Mouse (Mus musculus) retina, embryonic 14.5 days (tissue): ENCODE results near the gene Cdk12.

Experiments
- DNase-seq: peaks from one replicate; pipeline ENCODE4 v3.0.0-alpha.2; 2015; ENCODE audit warnings: low spot score

Cdk12 gene

DNA sequence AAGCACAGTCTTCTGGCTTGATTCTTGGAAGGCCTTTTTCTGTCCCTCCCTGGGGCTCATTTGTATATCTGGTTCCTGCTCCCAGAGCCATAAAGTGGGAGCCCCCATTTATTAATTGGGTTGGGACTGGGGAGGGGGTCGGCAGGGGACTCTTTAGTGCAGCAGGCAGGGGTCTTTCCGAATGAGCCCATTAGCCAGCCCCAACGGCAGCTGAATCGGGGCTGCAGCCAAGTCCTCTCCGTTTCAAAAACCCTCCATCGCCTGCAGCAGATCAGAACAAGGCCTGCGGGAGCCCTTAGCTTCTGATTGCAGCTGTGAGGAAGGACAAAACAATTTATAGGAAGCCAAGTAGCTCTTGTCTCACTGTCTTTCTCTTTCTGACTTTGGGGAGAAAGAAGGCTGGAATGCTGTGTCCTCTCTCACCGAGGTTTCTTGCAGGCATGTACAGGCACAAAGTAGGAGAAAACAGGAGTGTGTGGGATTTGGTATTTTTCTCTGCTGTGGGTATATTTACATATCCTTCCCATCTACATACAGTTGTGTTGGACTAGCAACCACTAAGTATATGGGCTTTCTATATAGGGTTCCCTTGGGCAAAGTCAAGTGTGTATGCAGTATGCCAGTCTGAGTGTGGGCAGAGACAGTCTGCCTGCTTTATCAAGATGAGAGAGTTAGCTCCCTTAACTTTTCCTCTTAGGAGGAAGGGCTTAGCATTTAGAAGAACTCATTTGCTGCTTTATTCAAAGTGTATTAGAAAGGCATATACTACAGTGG is 58.0 kb downstream of the Cdk12 start:
- no peak for DNase-seq

DNA sequence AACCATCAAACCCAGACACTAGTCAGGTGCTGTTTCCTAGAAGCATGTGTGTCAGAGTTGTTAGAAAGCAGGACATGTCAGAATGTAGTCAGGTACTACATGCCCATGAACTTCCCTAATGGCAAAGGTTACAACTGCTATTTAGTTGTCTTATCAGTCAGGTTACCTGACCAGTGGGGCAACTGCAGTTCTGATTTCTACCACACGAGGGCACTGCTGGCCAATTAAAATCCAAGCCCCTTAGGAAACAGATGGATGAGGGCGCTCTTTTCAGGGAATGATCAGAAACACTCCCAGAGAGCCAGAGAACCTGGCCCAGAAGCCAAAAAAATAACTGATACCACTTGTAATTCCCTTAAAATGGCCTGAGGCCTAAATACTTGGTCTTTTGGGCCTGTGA is 62.2 kb downstream of the Cdk12 start:
- peak; percentile 95 for DNase-seq

DNA sequence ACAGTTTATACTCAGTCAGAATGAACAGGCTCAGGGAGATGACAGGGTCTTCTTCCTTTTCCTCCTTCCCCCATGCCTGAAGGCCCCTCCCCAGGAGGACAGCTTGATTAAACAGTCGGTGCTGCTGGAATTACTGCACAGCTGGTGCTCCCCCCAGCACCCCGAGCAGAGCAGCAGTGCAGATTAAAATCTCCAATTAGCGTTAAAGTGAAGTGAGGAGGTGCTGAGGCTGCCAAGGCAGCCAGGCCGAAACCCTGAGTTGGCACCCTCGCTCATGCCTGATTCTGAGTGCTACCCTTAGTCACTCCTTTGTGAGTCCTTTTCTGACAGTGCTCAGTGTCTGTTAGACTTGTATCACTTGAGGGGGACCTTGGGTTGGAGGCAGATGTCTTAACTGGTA is 63.0 kb downstream of the Cdk12 start:
- DNase-seq: no peak

DNA sequence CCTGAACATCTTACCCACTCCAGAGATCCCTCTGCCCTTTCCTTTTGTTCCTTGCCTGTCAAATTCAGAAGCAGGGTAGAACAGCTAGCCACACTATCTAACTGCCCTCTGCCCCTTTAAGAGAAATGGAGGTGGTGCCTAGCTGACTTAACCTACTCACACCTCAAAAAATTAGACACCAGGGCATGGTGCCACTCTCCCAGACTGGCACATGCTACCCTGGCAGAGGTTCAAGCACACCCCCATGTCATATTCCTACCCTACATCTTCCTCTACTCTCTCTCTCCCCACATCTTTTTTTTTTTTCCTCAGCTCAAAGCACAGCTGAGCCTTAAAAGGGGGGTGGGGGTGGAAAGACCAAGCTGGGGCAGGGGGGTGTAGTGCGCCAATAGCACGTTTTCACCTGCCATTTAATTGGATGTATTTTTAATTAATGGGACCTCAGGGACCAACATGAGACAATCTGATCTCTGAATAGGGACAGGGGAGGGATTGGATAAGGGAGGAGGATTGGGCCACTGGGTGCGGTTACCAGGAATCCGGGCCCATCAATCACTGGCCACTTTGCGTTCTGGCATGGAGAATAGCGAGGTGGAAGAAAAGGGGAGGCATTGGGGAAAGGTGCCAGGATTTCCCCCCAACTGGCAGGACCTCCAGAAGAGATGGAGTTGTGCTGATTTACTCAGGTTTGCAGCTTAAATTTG is 64.0 kb downstream of the Cdk12 start:
- DNase-seq: no peak

DNA sequence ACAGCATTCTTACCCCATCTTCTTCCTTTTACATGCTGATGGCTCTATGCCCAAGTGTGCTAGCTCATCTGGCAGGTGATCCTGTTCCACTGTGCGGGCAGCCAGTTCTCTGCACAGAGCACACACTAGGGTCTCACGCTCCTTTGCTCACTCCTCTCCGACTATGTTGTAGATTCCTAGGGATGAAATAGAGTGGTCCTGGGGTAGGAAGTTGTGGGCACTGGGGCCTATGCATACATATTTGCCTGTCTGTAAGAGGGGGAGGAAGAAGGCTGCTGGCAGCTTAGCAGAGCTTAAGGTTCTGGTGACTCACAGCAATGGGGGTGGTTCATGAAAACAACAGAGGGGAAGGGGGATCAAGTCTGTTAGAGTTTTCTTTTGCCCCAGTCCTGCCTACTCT is 67.2 kb downstream of the Cdk12 start:
- DNase-seq: no peak

DNA sequence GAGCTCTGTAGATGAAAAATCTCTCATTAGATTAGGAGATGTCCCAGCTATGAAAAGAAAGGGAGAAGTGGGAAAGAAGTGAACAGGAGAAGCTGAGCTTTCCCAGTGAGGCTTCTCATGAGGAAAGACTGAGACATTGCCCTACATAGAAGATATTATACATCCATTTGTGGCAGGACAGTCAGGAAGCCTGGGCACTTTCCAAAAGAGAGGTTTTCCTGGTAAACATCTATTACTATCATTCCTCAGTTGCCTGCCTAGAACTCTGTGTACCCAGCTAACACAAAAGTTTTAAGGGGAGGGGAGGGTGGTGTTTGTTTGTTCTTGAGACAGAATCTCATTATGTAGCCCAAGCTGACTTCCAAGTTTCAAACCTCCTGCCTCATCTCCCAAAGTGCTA is 67.6 kb downstream of the Cdk12 start:
- DNase-seq: no peak

DNA sequence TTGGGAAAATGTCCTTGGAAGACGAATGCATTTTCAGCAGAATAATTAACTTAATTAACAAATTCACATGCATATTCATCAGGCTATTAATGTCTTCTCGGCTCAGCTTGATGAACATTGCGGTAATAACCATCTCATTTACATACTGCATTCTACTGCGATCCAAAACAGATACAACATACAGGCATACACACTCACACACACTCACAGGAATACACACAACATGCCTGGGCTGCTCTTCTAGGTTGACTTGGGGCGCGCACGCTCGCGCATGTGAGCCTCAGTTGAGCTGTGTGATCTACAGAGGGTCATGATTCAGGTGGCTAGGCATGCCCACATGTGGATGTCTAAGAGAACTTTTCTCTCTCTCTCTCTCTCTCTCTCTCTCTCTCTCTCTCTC is 80.9 kb downstream of the Cdk12 start:
- no peak for DNase-seq

DNA sequence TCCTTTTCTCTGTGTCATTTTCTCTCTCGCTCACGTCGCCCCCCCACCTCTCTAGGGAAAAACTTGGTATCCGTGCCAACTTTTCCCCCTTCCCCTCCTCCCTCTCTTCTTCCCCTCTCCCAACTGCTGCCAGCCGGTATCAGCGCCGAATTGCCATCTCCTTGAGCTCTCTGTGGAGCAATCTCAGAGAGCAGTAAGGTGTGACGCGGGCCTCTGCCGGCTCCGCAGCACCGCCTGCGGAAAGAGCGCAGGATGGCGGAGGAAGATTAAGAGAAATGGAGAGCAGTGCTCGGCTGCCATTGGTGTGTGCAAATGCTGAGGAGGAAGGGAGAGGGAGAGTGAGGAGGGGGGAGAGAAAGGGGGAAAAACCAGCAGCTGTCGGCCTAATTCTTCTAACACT is 81.4 kb downstream of the Cdk12 start:
- DNase-seq: peak; percentile 47

DNA sequence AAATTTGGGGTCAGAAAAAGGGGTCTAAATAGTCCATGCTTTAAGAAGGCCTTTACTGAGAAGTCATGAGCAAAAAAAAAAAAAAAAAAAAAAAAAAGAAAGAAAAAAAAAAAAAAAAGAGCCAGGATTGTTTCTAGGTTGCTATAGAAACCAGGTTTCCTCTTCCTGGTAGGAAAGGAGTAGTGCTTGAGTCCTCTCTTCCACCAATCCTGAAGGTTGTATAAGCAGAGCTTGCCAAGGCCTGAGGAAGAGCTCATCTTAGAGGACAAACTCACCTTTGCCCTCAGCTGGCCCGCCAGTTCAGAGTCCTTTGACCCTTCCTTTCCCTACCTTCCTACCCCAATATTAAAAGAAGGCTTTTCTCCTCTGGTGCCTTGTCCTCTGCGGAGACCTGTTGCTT is 82.5 kb downstream of the Cdk12 start:
- DNase-seq: no peak

DNA sequence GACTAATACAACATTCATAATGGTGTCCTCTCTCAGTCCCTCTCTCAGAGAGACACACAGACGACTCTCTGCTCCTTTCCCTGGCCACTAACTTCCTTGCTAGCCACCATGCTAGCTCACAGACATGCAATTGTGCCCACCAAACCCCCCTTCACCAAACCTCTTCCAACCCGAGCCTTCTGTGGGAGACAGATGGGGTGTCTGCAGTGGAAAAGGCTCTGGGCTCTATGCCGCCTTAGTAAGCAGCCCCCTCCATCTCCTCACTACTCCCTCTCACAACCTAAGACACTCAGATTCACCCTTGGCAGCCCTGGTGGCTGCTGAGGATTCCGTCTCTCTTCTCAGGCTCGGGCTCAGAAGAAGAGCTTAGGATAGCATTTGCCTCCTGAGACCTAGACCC is 84.7 kb downstream of the Cdk12 start:
- no peak for DNase-seq

DNA sequence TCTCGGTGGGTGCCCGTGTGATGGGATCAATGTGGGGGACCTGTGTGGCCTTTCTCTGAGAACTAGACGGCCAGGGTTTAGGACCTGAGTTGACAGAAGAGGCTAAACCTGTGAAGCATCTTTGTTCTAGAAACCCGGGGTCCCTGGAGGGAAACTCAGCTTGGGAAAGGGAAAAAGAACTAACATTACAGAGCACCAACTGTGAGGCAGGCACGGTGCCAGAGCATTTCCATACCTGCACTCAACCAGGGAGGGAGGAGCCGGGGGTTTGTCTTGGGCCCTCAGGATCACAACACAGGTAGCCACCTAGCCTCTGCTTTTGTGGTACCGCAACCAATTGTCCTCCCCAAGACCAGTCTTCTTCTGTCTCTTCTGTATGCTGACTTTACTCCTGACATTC is 85.1 kb downstream of the Cdk12 start:
- DNase-seq: no peak

DNA sequence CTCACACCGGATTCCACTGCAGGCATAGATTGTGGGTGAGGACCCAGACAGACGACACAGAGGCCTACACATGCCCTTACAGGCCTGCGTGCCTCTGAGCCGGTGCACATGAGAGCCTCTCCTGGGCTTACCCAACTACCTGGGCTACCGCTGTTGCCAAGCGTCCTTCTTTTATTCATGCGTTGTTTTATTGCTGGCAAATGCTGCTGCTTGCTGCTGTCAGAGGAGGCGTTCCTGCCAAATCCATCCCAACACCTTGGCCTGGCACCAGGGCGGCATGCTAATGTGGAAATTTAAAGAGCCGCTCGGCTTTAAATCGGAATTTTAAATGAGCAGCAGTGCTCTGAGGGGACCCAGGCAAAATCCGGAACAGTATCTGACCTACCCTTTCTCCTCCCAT is 87.0 kb downstream of the Cdk12 start:
- DNase-seq: no peak

DNA sequence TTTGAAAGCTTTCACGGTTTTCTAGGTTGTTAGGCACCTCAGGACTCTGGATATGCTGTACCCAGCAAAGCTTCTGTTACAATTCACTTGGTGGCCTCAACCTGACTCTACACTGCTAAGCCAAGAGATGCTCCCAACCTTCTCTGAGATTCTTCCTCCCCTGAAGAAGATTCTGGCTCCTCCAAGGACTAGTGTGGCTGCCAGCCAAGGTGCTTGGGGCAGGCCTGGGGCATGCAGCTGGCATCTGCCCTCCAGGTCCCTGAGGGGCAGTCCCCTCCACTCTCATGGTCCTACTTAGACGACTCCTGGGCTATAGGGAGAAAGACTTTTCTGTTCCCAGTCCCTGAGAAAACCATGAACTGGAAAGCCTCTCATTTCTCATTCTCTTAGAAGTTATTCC is 88.0 kb downstream of the Cdk12 start:
- no peak for DNase-seq

DNA sequence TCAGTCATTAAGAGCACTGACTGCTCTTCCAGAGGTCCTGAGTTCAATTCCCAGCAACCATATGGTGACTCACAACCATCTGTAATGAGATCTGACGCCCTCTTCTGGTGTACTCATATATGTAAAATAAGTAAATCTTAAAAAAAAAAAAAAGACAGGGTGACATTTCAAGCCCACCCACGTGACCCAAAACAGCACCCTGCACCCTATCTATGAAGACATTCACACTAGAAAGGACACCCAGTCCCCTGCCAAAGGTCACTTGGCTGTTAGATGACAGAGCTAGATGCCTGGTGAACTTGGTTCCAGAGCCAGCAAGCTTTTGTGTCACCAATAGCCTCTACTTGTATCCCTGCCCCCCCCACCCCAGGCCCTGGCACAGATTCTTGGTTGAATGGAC is 90.2 kb downstream of the Cdk12 start:
- no peak for DNase-seq

DNA sequence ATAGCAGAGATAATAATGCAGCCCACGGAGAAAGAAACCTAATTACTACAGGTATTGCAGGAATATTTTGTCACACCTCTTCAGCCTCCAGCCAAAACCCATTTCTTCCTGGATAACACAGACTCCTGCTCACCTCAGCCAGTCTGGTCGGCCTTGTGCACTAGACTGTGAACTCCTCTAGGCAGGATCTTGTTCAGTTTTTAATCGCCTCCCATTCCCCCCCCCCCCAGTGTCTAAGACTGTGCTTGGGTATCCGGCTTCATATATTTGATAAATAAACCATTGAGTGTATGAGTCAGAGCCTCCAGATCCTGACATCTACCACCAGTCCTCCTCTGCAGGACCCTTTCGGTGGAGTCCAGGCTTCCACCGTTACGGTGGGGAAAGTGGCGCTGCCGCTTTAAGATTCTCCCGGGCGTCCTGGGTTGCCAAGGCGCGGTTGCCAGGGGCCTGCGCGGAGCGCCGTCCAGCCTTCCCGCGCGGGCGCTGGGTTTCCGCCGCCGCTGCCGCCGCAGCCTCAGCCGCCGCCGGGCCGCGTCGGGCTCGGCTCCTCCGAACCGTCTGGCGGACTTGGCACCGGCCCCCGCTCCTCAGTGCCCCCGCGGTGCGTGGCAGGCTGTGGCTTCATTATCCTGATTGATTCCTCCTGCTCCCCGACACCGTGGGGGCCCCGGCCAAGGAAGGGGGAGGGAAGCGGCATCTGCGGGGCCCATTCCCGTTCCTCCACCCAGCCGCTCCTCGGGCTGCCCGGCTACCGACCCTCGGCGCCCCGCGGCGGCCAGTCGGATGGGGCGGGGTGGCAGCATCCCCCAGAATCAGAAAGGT is 91.5 kb downstream of the Cdk12 start:
- DNase-seq: peak; percentile 86

DNA sequence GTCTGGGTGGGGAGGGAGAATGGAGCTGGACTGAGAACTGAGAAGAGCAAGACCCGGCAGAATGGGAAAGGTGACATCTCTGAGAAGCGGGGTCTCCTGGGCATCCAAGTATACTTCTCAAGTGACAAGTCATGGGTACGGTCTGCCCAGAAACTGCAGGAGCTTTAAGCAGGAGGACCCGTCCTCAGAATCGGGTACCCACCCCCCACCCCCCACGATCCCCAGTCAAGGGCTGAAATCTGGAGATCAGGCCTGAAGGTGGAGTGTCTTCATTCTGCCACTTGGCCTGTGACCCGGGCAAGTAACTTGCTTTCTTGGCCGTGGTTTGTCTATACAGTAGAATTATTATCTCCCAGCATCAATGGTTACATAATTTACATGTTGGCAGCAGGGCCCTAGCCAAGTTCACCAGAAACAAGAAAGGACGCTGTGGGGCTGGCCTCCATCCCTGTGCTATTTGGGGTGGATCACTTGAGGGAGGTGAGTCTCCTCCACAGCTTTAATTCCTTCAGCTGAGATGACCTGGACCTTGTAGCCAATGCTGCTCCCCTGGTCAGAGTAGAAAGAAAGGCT is 92.2 kb downstream of the Cdk12 start:
- peak; percentile 20 for DNase-seq

DNA sequence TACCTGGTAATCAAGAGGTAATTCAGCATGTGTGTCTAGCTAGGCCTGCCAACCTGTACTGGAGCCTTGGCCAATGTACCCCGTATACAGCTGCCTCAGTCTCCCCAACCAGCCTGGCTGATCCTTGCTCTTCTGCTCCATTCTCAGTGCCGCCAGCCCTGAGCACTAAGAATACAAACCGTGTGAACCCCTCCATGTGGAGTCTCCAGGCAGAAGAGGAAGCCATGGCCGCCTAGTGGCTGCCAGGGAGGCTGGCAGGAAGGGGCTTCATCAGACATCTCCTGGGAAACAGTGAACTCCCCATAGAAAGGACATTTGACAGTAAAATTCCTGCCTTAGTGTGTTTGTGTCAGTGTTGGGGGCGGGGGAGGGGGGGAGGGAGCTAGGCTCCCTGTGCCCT is 93.4 kb downstream of the Cdk12 start:
- peak; percentile 75 for DNase-seq

DNA sequence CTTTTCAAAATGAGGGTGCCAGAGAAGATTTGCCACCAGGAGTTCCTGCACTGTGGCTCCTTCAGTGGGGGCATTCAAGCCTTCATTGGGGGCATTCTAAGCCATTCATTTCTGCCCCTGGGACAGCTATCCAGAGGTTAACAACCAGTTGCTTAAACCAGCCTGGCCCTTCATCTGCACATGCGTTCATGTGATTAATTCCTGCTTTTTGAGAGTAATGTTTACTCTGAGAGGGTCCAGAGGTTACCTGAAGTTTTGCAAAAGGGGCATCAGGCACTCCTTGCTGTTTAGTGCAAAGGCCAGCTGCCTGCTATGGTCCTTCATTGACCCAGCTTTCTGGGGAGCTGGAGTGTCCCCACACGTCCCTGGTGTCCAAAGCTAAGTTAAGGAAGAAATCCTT is 94.1 kb downstream of the Cdk12 start:
- no peak for DNase-seq

DNA sequence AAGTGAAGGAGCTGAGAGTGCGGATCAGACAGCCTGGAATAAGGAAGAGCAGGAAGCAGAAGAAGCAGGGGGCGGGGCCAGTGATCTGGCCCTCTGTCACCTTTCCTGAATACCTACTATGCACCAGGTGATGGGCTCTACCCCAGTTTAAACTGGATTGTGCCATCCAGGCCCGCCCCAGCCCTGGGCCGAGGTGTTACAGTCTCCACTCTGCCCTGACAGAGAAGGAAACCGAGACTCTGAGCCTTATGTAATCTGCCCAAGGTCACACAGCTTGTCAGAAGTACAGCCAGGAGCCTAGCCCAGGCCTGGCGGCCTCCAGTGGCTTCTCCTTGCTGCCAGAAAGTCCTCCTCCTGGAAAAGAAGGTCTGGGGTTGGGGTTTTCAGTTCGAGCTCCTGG is 94.9 kb downstream of the Cdk12 start:
- DNase-seq: no peak

DNA sequence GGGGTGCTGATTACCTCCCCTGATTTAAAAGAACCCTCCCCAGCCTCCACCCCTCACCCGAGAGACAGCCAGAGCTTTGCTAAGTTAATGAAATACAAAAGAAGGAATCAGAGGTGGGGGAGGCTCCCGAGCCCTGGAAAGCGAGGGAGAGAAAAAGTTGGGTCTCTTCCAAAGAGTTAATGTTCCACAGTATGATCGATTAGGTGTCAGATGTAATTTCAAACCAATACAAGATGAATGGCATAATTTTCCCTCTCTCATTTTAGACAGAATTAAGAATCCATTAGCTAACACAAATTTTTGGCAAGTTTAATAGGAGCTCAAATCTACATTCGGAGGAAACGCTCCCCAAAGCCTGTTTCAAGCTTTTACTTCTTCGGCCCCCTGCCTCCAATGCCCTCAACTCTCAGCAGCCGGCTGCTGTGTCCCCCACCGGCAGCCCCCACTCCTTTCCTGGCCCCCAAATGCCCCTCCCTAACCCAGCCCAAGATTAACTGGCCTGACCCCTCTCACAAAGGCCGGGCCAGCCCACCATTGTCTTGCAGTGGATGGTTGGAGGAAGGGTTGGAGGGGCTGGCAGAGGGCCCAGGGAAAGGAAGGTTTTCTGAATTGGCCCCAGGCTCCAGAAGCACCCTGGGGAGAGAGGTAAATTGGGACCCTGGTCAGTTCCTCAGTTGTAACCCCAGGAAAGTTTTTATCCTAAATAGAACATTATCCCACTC is 95.8 kb downstream of the Cdk12 start:
- DNase-seq: no peak

DNA sequence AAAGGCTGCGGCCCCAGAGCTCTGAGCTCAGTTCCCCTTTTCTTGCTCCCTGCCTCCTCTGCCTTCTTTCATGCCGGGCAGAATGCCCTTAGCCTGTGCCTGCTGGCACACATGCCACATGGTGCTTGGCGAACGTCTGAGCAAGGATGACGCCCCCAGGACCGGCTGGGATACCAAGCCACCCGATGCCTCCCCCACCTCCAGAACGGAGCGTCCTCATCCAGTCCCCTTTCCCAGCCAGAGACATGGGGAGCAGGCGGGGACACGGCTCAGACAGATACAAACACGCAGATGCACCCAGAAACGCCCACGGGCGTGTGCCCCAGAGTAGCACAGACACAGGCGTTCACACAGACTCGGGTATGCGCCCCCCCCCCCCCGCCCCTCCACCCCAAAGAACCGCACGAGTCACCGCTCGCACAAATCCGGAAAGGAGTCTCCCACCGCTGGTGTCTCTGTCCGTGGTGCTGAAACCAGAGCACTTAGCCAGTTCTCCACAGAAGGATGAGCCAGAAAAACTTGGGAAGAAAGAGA is 111.0 kb downstream of the Cdk12 start:
- peak; percentile 82 for DNase-seq

DNA sequence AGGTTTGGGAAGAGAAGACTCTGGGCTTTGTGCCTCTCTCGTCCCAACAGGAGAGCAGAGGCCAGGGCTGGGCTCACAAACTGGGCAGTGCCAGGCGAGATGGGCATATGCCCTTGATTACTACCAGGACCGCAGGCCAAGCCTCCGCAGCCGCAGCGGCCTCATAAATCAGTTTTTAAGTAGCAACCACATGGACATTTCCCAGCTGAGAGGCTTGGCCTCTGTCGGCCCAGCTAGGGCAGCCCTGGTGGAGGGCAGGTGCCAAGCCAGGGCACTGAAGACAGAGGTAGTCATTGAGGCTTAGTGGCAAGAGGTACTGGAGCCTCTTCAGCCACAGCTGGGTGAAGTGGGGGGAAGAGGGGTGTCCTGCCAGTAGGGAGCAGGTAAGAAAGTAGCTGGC is 114.6 kb downstream of the Cdk12 start:
- DNase-seq: no peak
